Mouse (Mus musculus) forebrain, embryonic 16.5 days (tissue): ENCODE results near the gene Adal. TPM values are rescaled to one million over a fixed set of nuclear protein-coding genes. Genes with fewer than 3 reads are reported as not detected.

Experiments
- ATAC-seq: fragments of 200-750 bp; cut with Nextera tagmentation; 2 replicates; pipeline ENCODE4 v1.8.0; 2017; ENCODE audit warnings: mild to moderate bottlenecking, moderate library complexity
- H3K27ac ChIP-seq: fragments of 300-500 bp; sonication (generic); 2 replicates; pipeline ENCODE4 v1.5.1; 2014; ENCODE audit warnings: low read length, control low read depth
- H3K27me3 ChIP-seq: fragments of 300-500 bp; sonication (generic); replicated peaks from 2 replicates; pipeline ENCODE4 v1.6.1; 2014; ENCODE audit warnings: low read length; ENCODE audit not compliant: control insufficient read depth, insufficient read depth
- H3K36me3 ChIP-seq: fragments of 300-500 bp; sonication (generic); 2 replicates; pipeline ENCODE4 v1.6.1; 2014; ENCODE audit not compliant: control insufficient read depth, insufficient read depth
- H3K4me1 ChIP-seq: fragments of 300-500 bp; sonication (generic); replicated peaks from 2 replicates; pipeline ENCODE4 v1.6.1; 2014; ENCODE audit warnings: low read length; ENCODE audit not compliant: control insufficient read depth, insufficient read depth
- H3K4me2 ChIP-seq: fragments of 300-500 bp; sonication (generic); 2 replicates; pipeline ENCODE4 v1.6.1; 2014; ENCODE audit warnings: mild to moderate bottlenecking, low read length, control low read depth
- H3K4me3 ChIP-seq: fragments of 300-500 bp; sonication (generic); replicated peaks from 2 replicates; pipeline ENCODE4 v1.5.1; 2014; ENCODE audit warnings: mild to moderate bottlenecking, low read length, control low read depth
- H3K9ac ChIP-seq: fragments of 300-500 bp; sonication (generic); replicated peaks from 2 replicates; pipeline ENCODE4 v1.6.1; 2014; ENCODE audit warnings: low read depth, low read length, control low read depth
- H3K9me3 ChIP-seq: fragments of 300-500 bp; sonication (generic); 2 replicates; pipeline ENCODE4 v1.6.1; 2016; ENCODE audit warnings: low read length; ENCODE audit not compliant: control insufficient read depth
- WGBS: fragments of 180-500 bp; shearing (Covaris S2); extraction: QIAGEN DNeasy Blood & Tissue Kit; methylation state at CpG from one replicate; pipeline ENCODE4 v1.1.7; 2014; 5-methylcytosine and 5-hydroxymethylcytosine counted together
- polyA plus RNA-seq: library from polyadenylated mRNA; unstranded; fragments of >200 nt; fragmentation: Nextera tagmentation; extraction: Ambion mirVana; gene quantifications from 2 replicates; pipeline ENCODE4 v1.2.1, GENCODE M21; 2015

Gene Adal
- polyA plus RNA-seq, 1 experiment from 2014 or later = 37.1 TPM

- no peaks in the 10 kb centered on the region for H3K27me3 ChIP-seq
- peak within 1 kb of the TSS; percentile 94 for H3K4me2 ChIP-seq
- ATAC-seq = peak; percentile 62
- H3K4me1 ChIP-seq = peaks cover 19% of the 10 kb centered on the region
- H3K9me3 ChIP-seq = no peaks in the 10 kb centered on the region
- peak within 1 kb of the TSS; percentile 86 for H3K9ac ChIP-seq
- H3K4me3 ChIP-seq = peak within 1 kb of the TSS; percentile 85
- H3K27ac ChIP-seq = peak within 1 kb of the TSS; percentile 71
- peaks cover 6% of the 10 kb centered on the region; the same call in 1 of the 2 replicates for H3K36me3 ChIP-seq
- WGBS = under 1% methylated on average over 38 of the region's 38 CpGs
Observed at GRCm38 (mm10) chr2:121170481-121170971, 30.3 kb downstream of the Adal start, which contains the start of gene Tubgcp4. TSS of gene Tubgcp4 (plus strand) at chr2:121170654.

- WGBS = 0% methylated on average over 63 of the region's 66 CpGs
- peak; percentile 98 for ATAC-seq
- Histone ChIP-seq H3K4me1 (peaks cover 19% of the 10 kb centered on the region), H3K9me3 (no peaks in the 10 kb centered on the region), H3K4me3 (peak within 1 kb of the TSS; percentile 85), H3K36me3 (peaks cover 4% of the 10 kb centered on the region; the same call in 1 of the 2 replicates), H3K9ac (peak within 1 kb of the TSS; percentile 86), H3K4me2 (peak within 1 kb of the TSS; percentile 94), H3K27me3 (no peaks in the 10 kb centered on the region), H3K27ac (peak within 1 kb of the TSS; percentile 71)
Observed at GRCm38 (mm10) chr2:121170980-121171742, 30.9 kb downstream of the Adal start, which contains the start of gene Zscan29. TSS of gene Zscan29 (minus strand) at chr2:121171125.

- H3K27ac ChIP-seq = no peak overlapping the region
- H3K4me2 ChIP-seq = no peak overlapping the region
- no peaks in the 10 kb centered on the region for H3K4me1 ChIP-seq
- WGBS = 96% methylated on average over 3 of the region's 3 CpGs
- no peaks in the 10 kb centered on the region for H3K9me3 ChIP-seq
- no peaks in the 10 kb centered on the region for H3K27me3 ChIP-seq
- ATAC-seq = no peak
- H3K36me3 ChIP-seq = peaks cover 23% of the 10 kb centered on the region
- H3K9ac ChIP-seq = no peak overlapping the region
- H3K4me3 ChIP-seq = no peak overlapping the region
Observed at GRCm38 (mm10) chr2:121178828-121179479, 38.7 kb downstream of the Adal start.

- 89% methylated on average over 5 of the region's 5 CpGs for WGBS
- no peak for ATAC-seq
- Histone ChIP-seq H3K4me1 (no peaks in the 10 kb centered on the region), H3K9ac (no peak overlapping the region), H3K9me3 (no peaks in the 10 kb centered on the region), H3K4me2 (no peak overlapping the region), H3K36me3 (peaks cover 33% of the 10 kb centered on the region), H3K4me3 (no peak overlapping the region), H3K27me3 (no peaks in the 10 kb centered on the region), H3K27ac (no peak overlapping the region)
Observed at GRCm38 (mm10) chr2:121183431-121183830, 43.2 kb downstream of the Adal start.

- Histone ChIP-seq H3K36me3 (peaks cover 29% of the 10 kb centered on the region), H3K4me3 (no peak overlapping the region), H3K9me3 (no peaks in the 10 kb centered on the region), H3K27ac (no peak overlapping the region), H3K27me3 (no peaks in the 10 kb centered on the region), H3K9ac (no peak overlapping the region), H3K4me1 (no peaks in the 10 kb centered on the region), H3K4me2 (no peak overlapping the region)
- ATAC-seq = no peak
- WGBS = 95% methylated on average over 7 of the region's 7 CpGs
Observed at GRCm38 (mm10) chr2:121184142-121184541, 43.9 kb downstream of the Adal start.

- no peak for ATAC-seq
- 69% methylated on average over 1 of the region's 1 CpGs for WGBS
- Histone ChIP-seq H3K4me2 (no peak overlapping the region), H3K9me3 (no peaks in the 10 kb centered on the region), H3K27ac (no peak overlapping the region), H3K27me3 (no peaks in the 10 kb centered on the region), H3K36me3 (peaks cover 52% of the 10 kb centered on the region), H3K4me1 (no peaks in the 10 kb centered on the region), H3K4me3 (no peak overlapping the region), H3K9ac (no peak overlapping the region)
Observed at GRCm38 (mm10) chr2:121188530-121188929, 48.3 kb downstream of the Adal start.

- peaks cover 66% of the 10 kb centered on the region for H3K36me3 ChIP-seq
- H3K4me1 ChIP-seq = no peaks in the 10 kb centered on the region
- H3K9me3 ChIP-seq = no peaks in the 10 kb centered on the region
- no peak overlapping the region for H3K9ac ChIP-seq
- WGBS = 86% methylated on average over 9 of the region's 9 CpGs
- no peak for ATAC-seq
- H3K4me2 ChIP-seq = no peak overlapping the region
- H3K27me3 ChIP-seq = no peaks in the 10 kb centered on the region
- no peak overlapping the region for H3K27ac ChIP-seq
- no peak overlapping the region for H3K4me3 ChIP-seq
Observed at GRCm38 (mm10) chr2:121195466-121195865, 55.2 kb downstream of the Adal start.

- Histone ChIP-seq H3K9ac (no peak overlapping the region), H3K4me2 (no peak overlapping the region), H3K27ac (no peak overlapping the region), H3K27me3 (no peaks in the 10 kb centered on the region), H3K4me1 (no peaks in the 10 kb centered on the region), H3K4me3 (no peak overlapping the region), H3K9me3 (no peaks in the 10 kb centered on the region), H3K36me3 (peaks cover 62% of the 10 kb centered on the region)
- ATAC-seq = no peak
- 94% methylated on average over 17 of the region's 17 CpGs for WGBS
Observed at GRCm38 (mm10) chr2:121204276-121204675, 64.0 kb downstream of the Adal start.
